Mouse (Mus musculus) erythroblast, embryonic 14.5 days (primary cell): ENCODE data around the gene Rnase11.

Source experiments
- GATA1 ChIP-seq: IDR thresholded peaks from 2 replicates; pipeline ENCODE4 v1.6.1; 2012; ENCODE audit warnings: low read length, inconsistent platforms, mixed read lengths
- TAL1 ChIP-seq: IDR thresholded peaks from 3 replicates; pipeline ENCODE4 v1.6.1; 2012; ENCODE audit warnings: low read length, inconsistent platforms, mixed read lengths

DNA sequence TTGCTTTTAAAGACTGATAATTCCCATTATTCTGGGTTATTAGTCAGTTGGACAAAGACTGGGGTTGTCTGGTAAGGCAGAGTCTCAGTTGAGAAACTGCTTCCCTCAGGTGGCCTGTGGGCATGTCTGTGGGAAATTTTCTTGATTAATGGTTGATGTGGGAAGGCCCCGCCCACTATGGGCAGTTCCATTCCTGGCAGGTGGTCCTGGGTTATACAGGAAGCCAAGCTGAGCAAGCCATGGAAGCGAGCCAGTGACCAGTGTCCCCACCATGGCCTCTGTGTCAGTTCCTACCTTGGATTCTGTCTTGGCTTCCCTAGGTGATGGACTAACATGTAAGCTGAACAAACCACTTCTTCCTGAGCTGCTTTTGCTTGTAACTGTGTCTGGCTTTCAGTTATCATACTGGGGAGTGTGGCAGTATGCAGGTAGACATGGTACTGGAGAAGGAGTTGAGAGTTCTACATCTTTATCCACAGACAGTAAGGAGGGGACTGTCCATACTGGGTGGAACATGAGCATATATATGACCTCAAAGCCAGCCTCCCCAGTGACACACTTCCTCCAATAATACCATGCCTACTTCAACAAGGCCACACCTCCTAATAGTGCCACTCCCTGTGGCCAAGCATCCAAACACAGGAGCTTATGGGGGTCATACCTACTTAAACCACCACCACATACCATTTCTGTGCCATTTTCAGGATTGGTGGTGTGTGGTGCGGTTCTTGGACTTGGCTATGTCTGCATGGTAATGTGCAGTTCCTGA is 22.4 kb downstream of the Rnase11 start:
- TF ChIP-seq TAL1 (no peak), GATA1 (no peak)
